Mouse (Mus musculus) erythroblast, embryonic 14.5 days (primary cell): ENCODE data around the gene Prn. TPM values are rescaled to one million over a fixed set of nuclear protein-coding genes. Genes with fewer than 3 reads are reported as not detected.

ENCODE experiments used
- H3K27me3 ChIP-seq: 2 replicates; pipeline ENCODE4 v1.6.1; 2012; ENCODE audit warnings: inconsistent platforms; ENCODE audit not compliant: control insufficient read depth
- H3K36me3 ChIP-seq: 2 replicates; pipeline ENCODE4 v1.6.1; 2012; ENCODE audit warnings: mild to moderate bottlenecking, inconsistent platforms; ENCODE audit not compliant: control insufficient read depth
- H3K4me1 ChIP-seq: 2 replicates; pipeline ENCODE4 v1.6.1; 2012; ENCODE audit warnings: inconsistent platforms; ENCODE audit not compliant: control insufficient read depth
- H3K4me3 ChIP-seq: replicated peaks from 2 replicates; pipeline ENCODE3; 2012; ENCODE audit warnings: moderate library complexity, mild to moderate bottlenecking, inconsistent platforms
- H3K9me3 ChIP-seq: 2 replicates; pipeline ENCODE4 v1.6.1; 2012; ENCODE audit warnings: low read length, inconsistent platforms, mixed read lengths; ENCODE audit not compliant: control insufficient read depth
- GATA1 ChIP-seq: IDR thresholded peaks from 2 replicates; pipeline ENCODE4 v1.6.1; 2012; ENCODE audit warnings: low read length, inconsistent platforms, mixed read lengths
- TAL1 ChIP-seq: IDR thresholded peaks from 3 replicates; pipeline ENCODE4 v1.6.1; 2012; ENCODE audit warnings: low read length, inconsistent platforms, mixed read lengths
- polyA plus RNA-seq: library from polyadenylated mRNA; stranded (reverse); fragments of >175 nt; gene quantifications from 2 replicates; pipeline ENCODE4 v1.2.3, GENCODE M21; 2012

Prn gene
- polyA plus RNA-seq, 1 experiment, result not detected

DNA sequence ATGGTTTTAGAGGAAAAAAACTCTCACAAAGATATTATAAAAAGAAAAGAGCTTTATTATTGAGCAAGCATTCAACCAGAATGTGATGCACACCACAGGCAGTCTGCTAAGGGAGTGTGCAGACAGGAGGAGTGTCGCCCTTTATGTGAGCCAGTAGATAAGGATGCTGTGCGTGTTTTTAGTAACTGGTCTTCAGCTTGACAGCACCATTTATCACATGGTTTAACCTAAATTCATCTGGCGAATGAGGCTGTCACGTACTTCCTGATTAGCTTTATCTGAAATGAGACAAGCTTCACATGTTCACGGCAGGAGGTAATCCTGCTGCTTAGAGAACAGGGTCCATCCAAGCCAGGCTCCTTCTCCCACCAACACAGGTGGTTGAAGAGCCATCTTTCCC lies 4.7 kb upstream of the Prn start:
- Histone ChIP-seq H3K9me3 (no peaks in the 10 kb centered on the region), H3K36me3 (no peaks in the 10 kb centered on the region; the same call in 1 of the 2 replicates), H3K4me1 (peaks cover 66% of the 10 kb centered on the region), H3K27me3 (no peaks in the 10 kb centered on the region), H3K4me3 (peak overlapping the region; percentile 15)
- TF ChIP-seq GATA1, result peak; percentile 81
- TF ChIP-seq TAL1, result peak; percentile 42; the same call in 2 of the 3 replicates

DNA sequence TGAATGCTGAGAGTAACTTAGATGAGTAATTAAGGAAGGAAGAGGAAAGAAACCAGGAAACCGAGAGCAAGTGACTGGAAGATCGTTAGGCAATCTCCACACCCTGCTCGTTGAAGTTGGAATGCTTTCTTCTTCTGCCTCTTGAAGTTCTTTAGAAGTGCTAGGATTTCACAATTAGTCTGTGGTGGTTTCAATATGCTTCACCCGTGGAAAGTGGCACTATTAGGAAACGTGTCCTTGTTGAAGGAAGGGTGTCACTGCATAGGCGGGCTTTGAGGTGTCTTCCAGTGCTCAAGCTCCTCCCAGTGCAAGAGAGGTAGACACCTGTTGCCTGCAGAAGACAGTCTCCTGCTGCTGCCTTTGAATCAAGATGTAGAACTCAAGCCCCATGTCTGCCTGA lies 4.0 kb upstream of the Prn start:
- Histone ChIP-seq H3K36me3 (no peaks in the 10 kb centered on the region; the same call in 1 of the 2 replicates), H3K9me3 (no peaks in the 10 kb centered on the region), H3K4me3 (no peak overlapping the region), H3K27me3 (no peaks in the 10 kb centered on the region), H3K4me1 (peaks cover 68% of the 10 kb centered on the region)
- TF ChIP-seq GATA1, result no peak
- no peak for TF ChIP-seq TAL1

DNA sequence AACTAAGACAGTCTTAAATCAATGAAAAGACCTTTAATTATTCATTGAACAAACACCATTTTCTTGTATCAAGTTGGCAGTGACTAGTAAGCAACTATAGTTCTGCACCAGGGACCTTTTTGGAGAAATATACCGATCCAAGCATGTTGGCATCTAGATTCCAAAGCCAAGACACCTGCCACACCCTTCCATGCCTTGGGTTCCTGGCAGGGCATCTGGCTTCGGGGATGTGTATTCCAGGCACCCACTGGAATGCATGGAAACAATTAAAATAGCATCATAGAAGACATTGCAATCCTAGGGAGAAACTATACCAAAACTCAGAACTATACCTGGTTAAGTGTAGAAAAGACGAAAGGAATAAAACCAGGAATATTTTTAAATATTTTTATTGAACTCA lies 3.5 kb upstream of the Prn start:
- TF ChIP-seq TAL1 (no peak), GATA1 (no peak)
- peaks cover 72% of the 10 kb centered on the region for H3K4me1 ChIP-seq
- no peaks in the 10 kb centered on the region for H3K27me3 ChIP-seq
- H3K36me3 ChIP-seq, result peaks cover 1% of the 10 kb centered on the region
- no peak overlapping the region for H3K4me3 ChIP-seq
- H3K9me3 ChIP-seq, result no peaks in the 10 kb centered on the region

DNA sequence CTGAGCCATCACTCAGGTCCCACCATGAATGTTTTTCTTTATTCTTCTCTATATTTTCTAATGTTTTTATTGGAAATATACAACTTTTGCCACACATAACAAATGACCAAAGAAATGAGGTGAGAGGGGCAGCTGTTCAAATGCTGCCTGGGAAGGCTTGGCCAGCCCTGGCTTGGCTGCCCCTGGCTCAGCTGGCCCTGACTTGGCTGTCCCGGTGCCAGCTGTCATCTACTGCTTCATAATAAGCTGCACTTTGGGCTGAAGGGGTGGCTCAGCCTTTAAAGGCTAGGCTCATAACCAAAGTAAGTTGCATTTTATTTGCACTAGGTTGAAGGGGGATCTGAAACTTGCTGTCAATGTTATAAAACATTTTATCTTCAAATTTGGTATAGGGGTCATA lies 2.9 kb upstream of the Prn start:
- no peak for TF ChIP-seq GATA1
- H3K4me3 ChIP-seq, result no peak overlapping the region
- H3K27me3 ChIP-seq, result no peaks in the 10 kb centered on the region
- peaks cover 78% of the 10 kb centered on the region for H3K4me1 ChIP-seq
- peaks cover 7% of the 10 kb centered on the region for H3K36me3 ChIP-seq
- H3K9me3 ChIP-seq, result no peaks in the 10 kb centered on the region

DNA sequence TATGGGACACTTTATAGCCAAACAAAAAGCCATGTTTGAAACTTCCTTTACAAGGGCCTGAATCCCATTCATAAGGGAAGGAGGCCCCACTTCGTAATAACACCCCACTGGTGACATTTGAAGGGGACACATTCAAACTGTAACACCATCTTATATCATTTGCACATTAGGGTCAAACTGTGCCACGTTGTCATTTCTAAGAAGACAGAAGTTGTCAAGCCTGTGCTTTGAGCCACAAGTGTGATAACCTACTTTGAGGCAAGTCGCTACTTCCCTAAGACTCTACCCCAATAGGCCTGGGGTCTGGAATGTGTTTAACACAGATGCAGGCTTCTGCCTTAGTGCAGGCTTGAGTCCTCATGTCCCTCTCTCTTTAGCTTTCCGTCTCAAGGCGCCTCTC lies 2.4 kb upstream of the Prn start:
- H3K9me3 ChIP-seq, result no peaks in the 10 kb centered on the region
- peaks cover 82% of the 10 kb centered on the region for H3K4me1 ChIP-seq
- H3K27me3 ChIP-seq, result no peaks in the 10 kb centered on the region
- TF ChIP-seq TAL1, result no peak
- TF ChIP-seq GATA1, result no peak
- peaks cover 11% of the 10 kb centered on the region for H3K36me3 ChIP-seq
- no peak overlapping the region for H3K4me3 ChIP-seq

DNA sequence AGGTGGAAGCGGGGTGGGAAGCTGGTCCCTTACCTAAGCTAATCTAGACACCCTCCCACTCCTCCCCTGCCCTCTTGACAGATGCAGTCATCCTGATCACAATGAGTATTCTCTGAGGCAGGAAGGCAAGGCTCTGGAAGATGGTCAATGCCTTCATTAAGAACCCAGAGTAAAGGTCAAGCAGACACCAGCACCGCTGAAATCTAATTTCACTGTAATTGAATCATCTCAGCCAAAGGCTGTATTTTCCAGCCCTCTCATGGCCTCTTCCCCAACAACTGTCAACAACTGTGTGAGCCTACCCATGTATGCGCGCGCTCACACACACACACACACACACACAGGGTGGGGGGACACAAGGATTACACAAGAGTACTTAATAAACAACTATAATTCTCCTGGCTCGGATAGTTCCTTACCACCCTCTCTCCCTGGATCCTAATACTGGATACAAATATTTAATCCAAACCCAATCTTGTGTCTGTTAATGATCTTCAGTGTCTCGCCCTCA lies 1.4 kb upstream of the Prn start:
- Histone ChIP-seq H3K9me3 (no peaks in the 10 kb centered on the region), H3K27me3 (no peaks in the 10 kb centered on the region), H3K36me3 (peaks cover 20% of the 10 kb centered on the region), H3K4me3 (no peak overlapping the region), H3K4me1 (peaks cover 78% of the 10 kb centered on the region)
- TF ChIP-seq GATA1 (no peak), TAL1 (no peak)

DNA sequence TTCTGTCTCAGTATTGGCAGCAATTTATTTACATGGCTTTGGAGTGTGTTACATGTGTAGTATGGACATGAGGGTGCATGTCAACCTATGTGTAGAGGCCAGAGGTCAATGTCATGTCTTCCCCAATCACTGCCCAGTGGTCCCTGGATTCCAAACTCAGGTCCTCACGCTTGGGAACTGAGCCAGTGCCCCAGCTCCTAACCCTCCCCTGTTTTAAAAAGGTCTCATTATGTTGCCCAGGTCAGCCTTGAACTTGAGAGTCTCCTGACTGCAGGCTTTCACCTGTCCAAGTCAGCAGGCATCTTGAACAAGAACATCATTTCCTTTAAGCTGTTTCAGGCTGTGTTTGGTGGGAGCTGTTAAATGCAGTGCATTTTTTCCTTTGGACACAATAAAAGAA lies 851 bp upstream of the Prn start:
- TF ChIP-seq TAL1 (no peak), GATA1 (no peak)
- Histone ChIP-seq H3K27me3 (no peaks in the 10 kb centered on the region), H3K4me1 (peaks cover 77% of the 10 kb centered on the region), H3K36me3 (peaks cover 25% of the 10 kb centered on the region), H3K9me3 (no peaks in the 10 kb centered on the region), H3K4me3 (peak overlapping the region; percentile 92)

DNA sequence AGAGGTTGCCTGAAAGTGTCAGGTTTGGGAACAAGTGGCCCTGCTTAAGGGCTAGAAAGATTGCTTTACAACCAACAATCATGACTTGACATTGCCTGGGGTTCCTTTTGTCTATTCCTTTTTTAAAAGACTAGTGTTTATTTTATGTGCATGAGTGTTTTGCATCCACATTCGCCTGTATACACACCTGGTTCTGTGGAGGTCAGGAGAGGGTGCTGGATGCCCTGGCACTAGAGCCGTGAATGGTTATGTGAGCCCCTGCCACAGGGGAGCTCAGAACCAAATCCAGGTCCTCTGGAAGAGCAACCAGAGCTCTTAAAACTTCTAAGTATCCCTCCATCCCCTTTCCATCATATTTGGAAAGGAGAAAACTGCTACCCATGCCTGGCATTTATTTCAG lies 1.1 kb downstream of the Prn start:
- Histone ChIP-seq H3K4me1 (peaks cover 60% of the 10 kb centered on the region), H3K36me3 (peaks cover 41% of the 10 kb centered on the region), H3K9me3 (no peaks in the 10 kb centered on the region), H3K27me3 (no peaks in the 10 kb centered on the region), H3K4me3 (peak overlapping the region; percentile 92)
- TF ChIP-seq GATA1, result no peak
- no peak for TF ChIP-seq TAL1

DNA sequence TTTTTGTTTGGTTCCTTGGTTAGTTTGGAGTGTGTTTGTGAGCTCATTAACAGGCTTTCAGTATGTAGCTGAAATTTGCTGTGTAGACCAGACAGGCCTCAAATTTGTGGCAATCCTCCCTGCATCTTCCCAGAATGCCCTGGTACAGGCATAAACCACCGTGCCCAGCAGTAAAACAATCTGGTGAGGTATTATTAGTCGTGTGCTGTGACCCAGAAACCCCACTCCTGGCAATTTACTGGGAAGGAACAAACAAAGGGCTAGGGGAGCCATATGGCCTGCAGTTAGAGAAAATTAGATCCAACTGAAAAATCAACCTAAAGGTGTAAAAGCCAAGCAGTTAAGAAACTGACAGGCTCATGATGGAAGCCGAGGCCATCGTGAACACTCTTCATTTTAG lies 1.6 kb downstream of the Prn start:
- TF ChIP-seq TAL1 (no peak), GATA1 (no peak)
- Histone ChIP-seq H3K9me3 (no peaks in the 10 kb centered on the region), H3K4me1 (peaks cover 59% of the 10 kb centered on the region), H3K27me3 (no peaks in the 10 kb centered on the region), H3K4me3 (peak overlapping the region; percentile 92), H3K36me3 (peaks cover 46% of the 10 kb centered on the region)

DNA sequence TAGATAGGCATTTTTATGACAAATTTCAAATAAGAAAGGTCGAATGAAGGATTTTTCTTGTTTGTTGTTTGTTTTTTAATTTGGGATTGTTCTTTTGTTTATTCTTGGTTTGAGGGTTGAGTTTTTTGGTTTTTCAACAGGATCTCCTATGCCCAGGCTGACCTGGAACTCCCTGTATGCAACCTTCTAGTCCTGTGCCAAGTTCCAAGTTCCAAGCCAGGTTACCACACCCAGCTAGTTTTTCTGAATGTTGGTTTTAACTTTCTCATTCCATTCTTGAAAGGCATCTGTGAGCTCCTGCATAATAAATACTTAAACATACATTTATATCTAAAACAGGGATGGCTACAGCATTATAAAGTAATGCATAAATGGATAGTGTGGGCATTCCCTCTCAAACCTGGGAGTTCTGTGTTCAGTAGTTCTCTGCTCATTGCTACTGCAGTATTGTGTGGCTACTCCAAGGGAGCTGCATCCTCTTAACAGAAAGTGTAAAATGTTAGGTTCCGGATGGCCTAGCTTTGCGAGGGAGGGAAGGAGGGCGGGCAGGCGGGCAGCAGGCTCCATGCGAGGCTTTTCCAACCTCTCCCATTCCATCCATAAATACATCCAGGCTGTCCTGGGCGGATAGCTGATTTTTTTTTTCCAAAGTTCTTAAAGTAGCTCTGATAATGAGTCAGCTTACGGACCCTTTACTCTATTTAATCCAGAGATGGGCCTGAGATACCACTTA lies 2.9 kb downstream of the Prn start:
- peaks cover 59% of the 10 kb centered on the region for H3K36me3 ChIP-seq
- H3K27me3 ChIP-seq, result no peaks in the 10 kb centered on the region
- no peak overlapping the region for H3K4me3 ChIP-seq
- H3K9me3 ChIP-seq, result no peaks in the 10 kb centered on the region
- TF ChIP-seq GATA1 (no peak), TAL1 (no peak)
- H3K4me1 ChIP-seq, result peaks cover 52% of the 10 kb centered on the region
